Mouse (Mus musculus): ENCODE measurements at regions not wholly inside any gene's neighbourhood (a gene's known extent, or its start where the extent isn't known, plus 50 kb on each side); places are given as distances from the start of the nearest gene placed in this dataset.
A peak's percentile ranks its signal among the peaks of the same experiment; 100 is the strongest.

DNA sequence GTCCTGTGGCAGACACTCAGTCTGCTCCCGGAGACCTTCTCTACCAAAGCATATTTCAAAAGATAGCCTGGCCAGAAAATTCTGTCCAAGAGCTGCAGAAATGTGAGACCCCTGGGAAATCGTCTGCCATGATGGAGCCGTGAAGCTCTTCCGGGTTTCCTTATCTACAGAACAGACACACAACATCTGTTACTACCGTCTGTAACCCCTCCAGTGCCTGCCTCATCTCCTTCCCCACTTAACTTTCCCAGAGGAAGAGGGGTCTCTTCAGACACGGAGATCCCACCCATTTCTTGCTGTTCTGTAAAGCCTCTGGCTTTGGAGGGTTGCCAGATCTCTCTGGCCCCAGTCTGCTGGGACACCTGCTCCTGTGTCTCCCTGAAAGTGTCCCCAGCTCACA is 156.2 kb upstream of the Kcnab2 start:
- Histone ChIP-seq H3K36me3 (ENCODE audit: insufficient read depth, low read length) (no peaks in the 10 kb centered on the region), H3K4me3 (replicated peaks; ENCODE audit: low read length) (no peak overlapping the region), H3K4me1 (replicated peaks; ENCODE audit: low read depth, low read length) (peaks cover 5% of the 10 kb centered on the region; the same call in 1 of the 2 replicates), H3K27me3 (ENCODE audit: insufficient read depth, low read length) (peaks cover 4% of the 10 kb centered on the region), H3K9me3 (ENCODE audit: low read length) (peaks cover 4% of the 10 kb centered on the region; the same call in 1 of the 2 replicates)
- TF ChIP-seq POU5F1 (IDR thresholded peaks at IDR 0.05; ENCODE audit: borderline replicate concordance, low read length) = no peak
- no peak for TF ChIP-seq NANOG (IDR thresholded peaks at IDR 0.05; ENCODE audit: borderline replicate concordance, low read length)
- no peak for TF ChIP-seq CTCF (conservative IDR thresholded peaks at IDR 0.05; ENCODE audit: low read length)

- no peaks in the 10 kb centered on the region; the same call in 1 of the 2 replicates for H3K27me3 ChIP-seq (ENCODE audit: insufficient read depth, low read length)
- TF ChIP-seq POU5F1 (IDR thresholded peaks at IDR 0.05; ENCODE audit: borderline replicate concordance, low read length) (no peak), CTCF (conservative IDR thresholded peaks at IDR 0.05; ENCODE audit: low read length) (no peak), NANOG (IDR thresholded peaks at IDR 0.05; ENCODE audit: borderline replicate concordance, low read length) (no peak)
- no peaks in the 10 kb centered on the region for H3K36me3 ChIP-seq (ENCODE audit: insufficient read depth, low read length)
- peaks cover 34% of the 10 kb centered on the region for H3K4me1 ChIP-seq (replicated peaks; ENCODE audit: low read depth, low read length)
- H3K4me3 ChIP-seq (replicated peaks; ENCODE audit: low read length) = no peak overlapping the region
- peaks cover 4% of the 10 kb centered on the region; the same call in 1 of the 2 replicates for H3K9me3 ChIP-seq (ENCODE audit: low read length)
Measured at GRCm38 (mm10) chr4:152628111-152628510, 150.4 kb upstream of the Kcnab2 start.

DNA sequence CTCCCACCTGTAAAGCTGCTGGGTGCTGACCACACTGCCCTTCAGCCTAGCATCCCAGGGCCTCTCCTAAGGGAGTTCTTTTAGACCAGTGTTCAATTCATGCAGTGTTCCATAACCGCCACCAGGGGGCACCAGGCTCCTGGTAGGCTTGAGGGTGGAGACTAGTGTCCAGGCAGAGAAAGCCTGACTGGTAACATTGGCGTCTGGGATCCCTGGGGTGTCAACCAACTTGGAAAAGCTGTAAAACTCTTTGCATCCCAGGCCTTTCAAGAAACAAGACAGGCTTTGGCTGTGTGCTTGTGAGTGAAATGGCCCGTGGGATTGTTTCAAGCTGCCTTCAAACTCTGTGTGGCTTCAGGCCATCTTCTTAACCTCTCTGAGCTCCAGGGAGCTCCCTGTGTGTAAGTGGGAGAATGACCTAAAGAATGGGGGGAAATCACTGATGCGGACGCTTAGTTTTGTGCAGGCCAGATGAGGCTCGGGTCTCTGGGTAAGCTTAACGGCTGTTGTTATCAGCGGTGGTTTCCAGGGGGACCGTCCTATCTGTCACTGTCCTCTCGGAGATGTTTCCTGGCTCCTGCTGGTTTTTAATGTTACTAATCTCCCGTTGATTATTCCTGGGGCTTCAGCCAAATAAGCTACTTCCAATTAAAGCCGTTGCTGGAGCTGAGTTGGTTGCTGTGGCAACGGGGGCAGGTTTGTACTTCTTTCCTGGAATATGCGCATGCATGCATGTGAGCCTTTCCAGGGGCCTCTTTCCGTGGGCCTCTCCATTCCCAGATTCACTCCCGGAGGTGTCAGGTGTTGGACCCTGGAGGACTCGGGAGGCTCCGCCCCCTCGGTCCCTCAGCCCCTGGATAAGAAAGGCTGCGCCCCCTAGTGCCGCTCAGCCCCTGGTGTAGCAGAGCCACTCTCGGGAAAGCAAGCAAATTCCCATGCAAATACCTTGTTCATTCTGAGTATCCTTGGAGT is 147.6 kb upstream of the Kcnab2 start:
- H3K27me3 ChIP-seq (ENCODE audit: insufficient read depth, low read length) = no peaks in the 10 kb centered on the region
- peaks cover 4% of the 10 kb centered on the region; the same call in 1 of the 2 replicates for H3K9me3 ChIP-seq (ENCODE audit: low read length)
- peaks cover 37% of the 10 kb centered on the region for H3K4me1 ChIP-seq (replicated peaks; ENCODE audit: low read depth, low read length)
- peak overlapping the region; percentile 53 for H3K4me3 ChIP-seq (replicated peaks; ENCODE audit: low read length)
- no peaks in the 10 kb centered on the region for H3K36me3 ChIP-seq (ENCODE audit: insufficient read depth, low read length)
- no peak for TF ChIP-seq NANOG (IDR thresholded peaks at IDR 0.05; ENCODE audit: borderline replicate concordance, low read length)
- TF ChIP-seq POU5F1 (IDR thresholded peaks at IDR 0.05; ENCODE audit: borderline replicate concordance, low read length) = peak; percentile 15; the same call in 1 of the 2 replicates
- peak; percentile 85 for TF ChIP-seq CTCF (conservative IDR thresholded peaks at IDR 0.05; ENCODE audit: low read length)

GRCm38 (mm10) chr4:152622022-152622777 is 144.5 kb upstream of the Kcnab2 start:
- no peaks in the 10 kb centered on the region for H3K36me3 ChIP-seq (ENCODE audit: insufficient read depth, low read length)
- H3K4me3 ChIP-seq (replicated peaks; ENCODE audit: low read length) = no peak overlapping the region
- H3K9me3 ChIP-seq (ENCODE audit: low read length) = no peaks in the 10 kb centered on the region
- no peaks in the 10 kb centered on the region for H3K27me3 ChIP-seq (ENCODE audit: insufficient read depth, low read length)
- TF ChIP-seq POU5F1 (IDR thresholded peaks at IDR 0.05; ENCODE audit: borderline replicate concordance, low read length) (no peak), NANOG (IDR thresholded peaks at IDR 0.05; ENCODE audit: borderline replicate concordance, low read length) (no peak), CTCF (conservative IDR thresholded peaks at IDR 0.05; ENCODE audit: low read length) (no peak)
- peaks cover 20% of the 10 kb centered on the region for H3K4me1 ChIP-seq (replicated peaks; ENCODE audit: low read depth, low read length)

GRCm38 (mm10) chr4:152617636-152618035 is 140.0 kb upstream of the Kcnab2 start:
- Histone ChIP-seq H3K36me3 (ENCODE audit: insufficient read depth, low read length) (no peaks in the 10 kb centered on the region), H3K9me3 (ENCODE audit: low read length) (no peaks in the 10 kb centered on the region), H3K4me3 (replicated peaks; ENCODE audit: low read length) (no peak overlapping the region), H3K4me1 (replicated peaks; ENCODE audit: low read depth, low read length) (no peaks in the 10 kb centered on the region), H3K27me3 (ENCODE audit: insufficient read depth, low read length) (no peaks in the 10 kb centered on the region; the same call in 1 of the 2 replicates)
- no peak for TF ChIP-seq NANOG (IDR thresholded peaks at IDR 0.05; ENCODE audit: borderline replicate concordance, low read length)
- no peak for TF ChIP-seq CTCF (conservative IDR thresholded peaks at IDR 0.05; ENCODE audit: low read length)
- TF ChIP-seq POU5F1 (IDR thresholded peaks at IDR 0.05; ENCODE audit: borderline replicate concordance, low read length) = no peak

DNA sequence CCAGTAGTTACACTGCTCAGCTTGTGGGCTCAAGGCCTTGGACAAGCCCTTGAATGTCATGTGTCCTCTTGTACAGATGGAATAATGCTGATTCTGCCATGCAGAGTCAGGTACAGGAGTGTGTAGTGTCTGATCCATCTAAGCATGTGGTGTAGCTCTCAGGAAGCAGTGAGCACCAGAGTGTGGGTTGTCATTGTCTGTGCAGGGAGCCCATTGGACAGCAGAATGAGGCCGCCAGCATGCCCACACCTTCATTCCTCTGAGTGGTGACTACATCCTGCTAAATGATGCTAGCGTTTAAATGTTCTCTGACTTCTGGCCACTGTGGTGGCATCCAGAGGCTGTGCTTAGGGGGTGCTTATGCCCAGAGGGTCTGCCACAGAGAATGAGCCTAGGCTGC is 137.5 kb upstream of the Kcnab2 start:
- H3K36me3 ChIP-seq (ENCODE audit: insufficient read depth, low read length) = no peaks in the 10 kb centered on the region
- no peaks in the 10 kb centered on the region for H3K9me3 ChIP-seq (ENCODE audit: low read length)
- H3K4me1 ChIP-seq (replicated peaks; ENCODE audit: low read depth, low read length) = no peaks in the 10 kb centered on the region
- H3K27me3 ChIP-seq (ENCODE audit: insufficient read depth, low read length) = no peaks in the 10 kb centered on the region; the same call in 1 of the 2 replicates
- H3K4me3 ChIP-seq (replicated peaks; ENCODE audit: low read length) = no peak overlapping the region
- TF ChIP-seq POU5F1 (IDR thresholded peaks at IDR 0.05; ENCODE audit: borderline replicate concordance, low read length) (no peak), NANOG (IDR thresholded peaks at IDR 0.05; ENCODE audit: borderline replicate concordance, low read length) (no peak), CTCF (conservative IDR thresholded peaks at IDR 0.05; ENCODE audit: low read length) (no peak)

- Histone ChIP-seq H3K4me1 (replicated peaks; ENCODE audit: low read depth, low read length) (no peaks in the 10 kb centered on the region), H3K27me3 (ENCODE audit: insufficient read depth, low read length) (no peaks in the 10 kb centered on the region; the same call in 1 of the 2 replicates), H3K4me3 (replicated peaks; ENCODE audit: low read length) (no peak overlapping the region), H3K36me3 (ENCODE audit: insufficient read depth, low read length) (no peaks in the 10 kb centered on the region), H3K9me3 (ENCODE audit: low read length) (no peaks in the 10 kb centered on the region)
- TF ChIP-seq POU5F1 (IDR thresholded peaks at IDR 0.05; ENCODE audit: borderline replicate concordance, low read length) (no peak), NANOG (IDR thresholded peaks at IDR 0.05; ENCODE audit: borderline replicate concordance, low read length) (no peak)
Measured at GRCm38 (mm10) chr4:152614356-152615100, 136.9 kb upstream of the Kcnab2 start.
